Mouse (Mus musculus) C2C12 (cell line): Measurements from ENCODE around the gene Btbd10. TPM values are rescaled to one million over a fixed set of nuclear protein-coding genes. Genes with fewer than 3 reads are reported as not detected.

Experiments
- H3K27me3 ChIP-seq: one replicate; pipeline ENCODE4 v1.6.1; 2011; ENCODE audit not compliant: control insufficient read depth, insufficient read depth, insufficient read length
- H3K36me3 ChIP-seq: one replicate; pipeline ENCODE4 v1.6.1; 2011; ENCODE audit not compliant: control insufficient read depth, insufficient read depth
- H3K4me3 ChIP-seq: one replicate; pipeline ENCODE4 v1.5.1; 2011; ENCODE audit warnings: mild to moderate bottlenecking, control low read depth; ENCODE audit not compliant: poor library complexity, insufficient read depth, severe bottlenecking
- H3K79me2 ChIP-seq: one replicate; pipeline ENCODE4 v1.6.1; 2011; ENCODE audit not compliant: control insufficient read depth, insufficient read depth
- H3K79me3 ChIP-seq: one replicate; pipeline ENCODE4 v1.6.1; 2011; ENCODE audit warnings: low read depth, control low read depth
- H3ac ChIP-seq: one replicate; pipeline ENCODE3; 2011; ENCODE audit warnings: low read depth; ENCODE audit not compliant: control insufficient read depth, insufficient read length
- CEBPB ChIP-seq: IDR thresholded peaks from one replicate; pipeline ENCODE4 v1.6.1; 2011; ENCODE audit warnings: low read depth, mild to moderate bottlenecking, control low read depth, moderate library complexity
- CTCF ChIP-seq: IDR thresholded peaks from one replicate; pipeline ENCODE4 v1.5.1; 2011; ENCODE audit not compliant: control insufficient read depth, insufficient read depth, insufficient read length
- FOSL1 ChIP-seq: IDR thresholded peaks from one replicate; pipeline ENCODE4 v1.8.0; 2011; ENCODE audit warnings: mild to moderate bottlenecking, low read length; ENCODE audit not compliant: poor library complexity, insufficient read depth, severe bottlenecking
- MAX ChIP-seq: IDR thresholded peaks from one replicate; pipeline ENCODE4 v1.6.1; 2011; ENCODE audit warnings: mild to moderate bottlenecking, control low read depth
- MYOD1 ChIP-seq: IDR thresholded peaks from one replicate; pipeline ENCODE4 v1.6.1; 2011; ENCODE audit warnings: low read depth; ENCODE audit not compliant: control insufficient read depth, insufficient read length
- MYOG ChIP-seq: IDR thresholded peaks from one replicate; pipeline ENCODE4 v1.6.1; 2011; ENCODE audit not compliant: control insufficient read depth, insufficient read length; ENCODE audit errors: extremely low read depth
- USF1 ChIP-seq: IDR thresholded peaks from one replicate; pipeline ENCODE4 v1.6.1; 2011; ENCODE audit warnings: low read depth, mild to moderate bottlenecking, control low read depth, moderate library complexity
- polyA plus RNA-seq: library from polyadenylated mRNA; unstranded; fragments of >200 nt; fragmentation: generic; extraction: Trizol; gene quantifications from one replicate; pipeline ENCODE4 v1.2.1, GENCODE M21; 2012; ENCODE audit warnings: missing spikeins

The Btbd10 gene
- polyA plus RNA-seq, 1 experiment = 9.6 TPM

GRCm38 (mm10) chr7:113277245-113277644 is 91.9 kb downstream of the Btbd10 start:
- Histone ChIP-seq H3K79me2 (no peaks in the 10 kb centered on the region), H3K36me3 (no peaks in the 10 kb centered on the region), H3K79me3 (no peaks in the 10 kb centered on the region)

GRCm38 (mm10) chr7:113272338-113272997 is 96.7 kb downstream of the Btbd10 start:
- no peaks in the 10 kb centered on the region for H3K79me2 ChIP-seq
- H3K79me3 ChIP-seq = no peaks in the 10 kb centered on the region
- H3ac ChIP-seq = no peak overlapping the region

More at GRCm38 (mm10) chr7:113277245-113277644, 91.9 kb downstream of the Btbd10 start:
- TF ChIP-seq USF1 (no peak), MYOD1 (no peak), MYOG (no peak), FOSL1 (no peak), CTCF (no peak), CEBPB (no peak), MAX (no peak)
- Histone ChIP-seq H3ac (no peak overlapping the region), H3K27me3 (no peaks in the 10 kb centered on the region), H3K4me3 (no peak overlapping the region)

GRCm38 (mm10) chr7:113270991-113271390 is 98.2 kb downstream of the Btbd10 start:
- H3K36me3 ChIP-seq = no peaks in the 10 kb centered on the region
- TF ChIP-seq MAX (no peak), CEBPB (no peak), CTCF (no peak), MYOD1 (no peak), USF1 (no peak), FOSL1 (no peak), MYOG (no peak)
- no peak overlapping the region for H3K4me3 ChIP-seq
- no peak overlapping the region for H3ac ChIP-seq
- no peaks in the 10 kb centered on the region for H3K79me2 ChIP-seq
- H3K27me3 ChIP-seq = no peaks in the 10 kb centered on the region
- H3K79me3 ChIP-seq = no peaks in the 10 kb centered on the region

More at GRCm38 (mm10) chr7:113272338-113272997, 96.7 kb downstream of the Btbd10 start:
- H3K27me3 ChIP-seq = no peaks in the 10 kb centered on the region
- no peaks in the 10 kb centered on the region for H3K36me3 ChIP-seq
- H3K4me3 ChIP-seq = no peak overlapping the region
- TF ChIP-seq CTCF (no peak), FOSL1 (no peak), MYOD1 (no peak), MYOG (no peak)

GRCm38 (mm10) chr7:113270551-113270950 is 98.6 kb downstream of the Btbd10 start:
- H3K36me3 ChIP-seq = no peaks in the 10 kb centered on the region
- no peak for TF ChIP-seq MYOG
- no peak for TF ChIP-seq CEBPB
- TF ChIP-seq CTCF = no peak
- no peak for TF ChIP-seq MYOD1
- TF ChIP-seq USF1 = no peak
- TF ChIP-seq MAX = no peak
- TF ChIP-seq FOSL1 = no peak
- H3K27me3 ChIP-seq = no peaks in the 10 kb centered on the region
- H3ac ChIP-seq = no peak overlapping the region
- no peak overlapping the region for H3K4me3 ChIP-seq
- no peaks in the 10 kb centered on the region for H3K79me2 ChIP-seq
- H3K79me3 ChIP-seq = no peaks in the 10 kb centered on the region

- no peaks in the 10 kb centered on the region for H3K79me2 ChIP-seq
- H3K4me3 ChIP-seq = no peak overlapping the region
- no peak for TF ChIP-seq FOSL1
- no peak for TF ChIP-seq MAX
- no peak for TF ChIP-seq CTCF
- TF ChIP-seq USF1 = no peak
- no peak for TF ChIP-seq MYOD1
- TF ChIP-seq CEBPB = no peak
- TF ChIP-seq MYOG = no peak
Measured at GRCm38 (mm10) chr7:113269921-113270320, 99.3 kb downstream of the Btbd10 start.

GRCm38 (mm10) chr7:113269081-113269480 is 100.1 kb downstream of the Btbd10 start:
- Histone ChIP-seq H3K27me3 (no peaks in the 10 kb centered on the region), H3K79me2 (no peaks in the 10 kb centered on the region), H3K36me3 (no peaks in the 10 kb centered on the region), H3ac (no peak overlapping the region), H3K79me3 (no peaks in the 10 kb centered on the region), H3K4me3 (no peak overlapping the region)
- no peak for TF ChIP-seq MAX
- TF ChIP-seq CTCF = no peak
- TF ChIP-seq USF1 = no peak
- TF ChIP-seq CEBPB = no peak
- TF ChIP-seq MYOG = no peak
- no peak for TF ChIP-seq FOSL1
- TF ChIP-seq MYOD1 = no peak

More at GRCm38 (mm10) chr7:113269921-113270320, 99.3 kb downstream of the Btbd10 start:
- H3K36me3 ChIP-seq = no peaks in the 10 kb centered on the region
- no peaks in the 10 kb centered on the region for H3K79me3 ChIP-seq
- H3ac ChIP-seq = no peak overlapping the region
- H3K27me3 ChIP-seq = no peaks in the 10 kb centered on the region
